Mouse (Mus musculus): ENCODE results near the gene Usp7.
A peak's percentile ranks its signal among the peaks of the same experiment; 100 is the strongest.
"Not testable (repeated sequence)": the region's sequence is repeated elsewhere in the genome, so short reads cannot be mapped to it uniquely, and the experiment has no call there.

The Usp7 gene

DNA sequence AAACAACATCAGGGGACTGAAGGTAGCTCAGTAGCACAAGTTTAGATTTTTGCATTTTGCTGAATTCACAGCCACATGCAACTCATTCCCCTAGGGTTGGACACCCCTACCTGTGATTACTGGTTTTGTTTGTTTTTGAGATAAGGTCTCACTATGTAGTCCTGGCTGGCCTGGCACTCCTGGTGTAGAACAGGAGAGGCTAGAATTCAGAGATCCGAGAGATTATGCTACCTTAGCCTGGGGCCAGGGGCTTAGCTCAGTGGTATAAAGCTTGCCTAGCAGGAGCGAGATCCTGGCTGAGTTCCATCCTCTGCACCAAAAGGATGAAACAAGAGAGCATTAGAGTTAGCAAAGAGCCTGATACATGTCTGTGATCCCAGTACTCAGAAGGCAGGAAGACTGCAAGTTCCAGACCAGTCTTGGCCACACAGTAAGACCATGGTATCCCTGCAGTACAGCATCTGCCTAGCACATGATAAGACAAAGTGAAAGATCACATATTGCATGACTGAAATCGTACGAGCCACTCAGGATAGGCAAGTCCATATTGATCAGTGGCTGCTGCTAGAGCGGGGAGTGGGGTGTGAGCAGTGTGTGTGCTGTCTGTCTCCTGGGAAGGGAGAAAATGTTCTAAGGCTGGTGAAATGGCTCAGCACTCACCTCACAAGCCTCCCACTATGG, 40.4 kb downstream of the Usp7 start:
- DNase-seq (ENCODE audit: low spot score) = no peak

DNA sequence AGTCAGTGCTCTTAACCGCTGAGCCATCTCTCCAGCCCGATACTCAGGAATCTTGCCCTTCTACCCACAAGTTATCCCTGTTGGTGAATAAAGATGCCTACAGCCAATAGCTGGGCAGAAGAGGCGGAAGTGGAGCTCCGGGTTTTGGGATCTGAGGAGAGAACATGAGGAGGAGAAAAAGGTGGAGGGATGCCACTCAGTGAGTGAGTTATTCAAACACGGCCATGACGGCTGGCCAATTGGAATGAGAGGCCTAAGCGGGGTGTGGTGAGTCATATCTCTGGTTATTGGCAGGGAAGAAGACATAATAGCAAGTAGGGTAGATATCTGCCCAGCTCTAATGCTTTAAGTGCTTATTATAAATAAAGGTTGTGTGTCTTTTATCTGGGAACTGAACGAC, 43.2 kb downstream of the Usp7 start:
- DNase-seq (ENCODE audit: low spot score) = no peak

DNA sequence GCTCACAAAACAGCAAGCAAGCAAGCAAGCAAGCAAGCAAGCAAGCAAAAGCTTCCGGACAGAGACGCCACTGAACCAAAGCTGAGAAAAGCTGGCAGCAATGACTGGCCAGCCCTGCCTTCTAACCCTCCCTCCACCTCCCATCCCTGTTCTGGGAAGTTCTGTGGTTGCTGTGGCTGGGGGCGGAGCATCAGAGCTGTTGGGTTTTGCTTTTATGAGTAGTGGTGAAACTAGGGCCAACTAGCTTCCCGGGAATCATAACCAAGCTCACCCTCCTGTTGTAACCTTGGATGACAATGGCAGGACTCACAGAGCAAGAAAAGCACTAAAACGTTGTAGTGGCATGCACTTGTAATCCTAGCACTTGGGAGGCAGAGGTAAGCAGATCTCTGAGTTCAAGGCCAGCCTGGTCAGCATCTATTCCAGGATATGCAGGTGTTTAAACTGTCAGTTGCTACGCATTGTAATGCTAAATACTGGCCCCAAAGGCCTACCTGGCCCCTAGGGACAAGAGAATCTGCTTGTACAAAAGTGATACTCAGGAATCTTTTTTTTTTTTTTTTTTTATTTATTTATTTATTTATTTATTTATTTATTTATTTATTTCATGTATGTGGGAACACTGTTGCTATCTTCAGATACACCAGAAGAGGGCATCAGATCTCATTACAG, 43.8 kb downstream of the Usp7 start:
- no peak for DNase-seq (ENCODE audit: low spot score)

DNA sequence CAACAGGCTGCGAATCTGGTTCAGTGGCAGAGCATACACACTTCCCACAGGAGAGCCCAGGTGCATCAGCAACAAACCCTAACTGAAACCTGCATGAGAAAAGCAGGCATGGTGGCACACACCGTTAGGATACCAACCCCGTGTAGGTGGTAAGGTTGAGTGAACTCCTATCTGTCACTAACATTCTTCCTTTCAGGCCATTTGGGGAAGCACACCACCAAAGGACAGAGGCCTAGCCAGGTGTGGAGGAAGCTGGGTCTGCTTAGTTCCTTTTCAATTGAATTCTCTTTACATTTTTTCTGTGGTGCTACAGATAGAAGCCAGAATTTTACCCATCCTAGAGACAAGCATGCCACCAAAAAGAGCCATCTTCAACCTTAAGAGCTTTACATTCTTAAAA, 44.3 kb downstream of the Usp7 start:
- no peak for DNase-seq (ENCODE audit: low spot score)

DNA sequence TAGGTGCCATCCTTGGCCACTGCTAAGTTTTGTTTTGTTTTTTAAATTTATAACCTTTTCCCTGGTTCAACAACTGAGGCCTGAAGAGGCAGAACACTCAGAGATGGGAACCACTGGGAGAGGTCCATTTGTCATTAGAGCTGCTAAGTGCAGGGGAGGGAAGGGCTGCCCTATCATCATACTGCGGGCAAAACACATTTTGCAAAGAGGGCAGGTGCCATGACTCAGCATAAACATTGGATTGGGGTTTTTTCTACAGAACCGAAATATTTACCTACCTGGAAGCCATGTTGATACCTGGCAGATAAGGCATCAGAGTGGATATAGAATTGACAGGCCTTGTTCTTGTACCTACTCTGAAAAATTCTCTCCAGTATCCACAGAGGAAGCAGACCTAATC, 45.6 kb downstream of the Usp7 start:
- DNase-seq (ENCODE audit: low spot score) = no peak

DNA sequence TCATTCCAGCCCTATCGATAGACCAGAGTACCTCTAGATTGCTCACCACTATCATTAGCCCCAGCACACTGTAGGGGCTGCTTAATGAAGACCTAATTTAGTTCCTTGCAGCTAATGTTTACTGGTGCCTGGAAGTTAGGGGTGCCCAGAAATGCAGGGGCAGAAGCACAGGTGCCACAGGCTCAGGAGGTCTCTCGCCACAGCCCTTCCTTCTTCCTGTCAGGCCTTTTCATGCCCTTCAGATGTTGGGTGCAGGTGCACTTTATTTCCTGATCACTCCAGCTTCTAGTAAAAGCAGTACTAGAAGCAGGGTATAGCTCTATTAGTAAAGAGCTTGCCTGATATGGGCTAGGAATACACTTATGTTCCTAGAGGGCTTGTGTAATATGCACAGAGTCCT, 46.4 kb downstream of the Usp7 start:
- DNase-seq (ENCODE audit: low spot score) = no peak

DNA sequence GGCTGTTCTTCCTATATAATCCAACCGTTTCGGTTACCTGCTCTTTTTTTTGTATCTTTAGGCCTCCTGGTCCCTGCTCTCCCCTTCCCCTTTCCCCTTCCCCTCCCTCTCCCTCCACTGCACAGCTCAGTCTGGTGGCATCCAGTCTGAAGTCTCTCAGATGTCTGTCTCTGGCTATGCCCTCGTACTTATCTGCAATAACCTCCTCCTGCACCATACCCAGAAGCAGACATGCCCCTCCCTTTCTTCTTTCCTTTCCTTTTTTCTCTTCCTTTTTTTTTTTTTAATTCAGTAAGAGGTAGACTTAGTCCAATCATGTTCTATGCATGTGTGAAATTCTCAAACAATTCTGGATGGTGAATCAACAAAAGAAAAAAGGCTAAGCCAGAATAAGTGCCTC, 48.1 kb downstream of the Usp7 start:
- no peak for DNase-seq (ENCODE audit: low spot score)

DNA sequence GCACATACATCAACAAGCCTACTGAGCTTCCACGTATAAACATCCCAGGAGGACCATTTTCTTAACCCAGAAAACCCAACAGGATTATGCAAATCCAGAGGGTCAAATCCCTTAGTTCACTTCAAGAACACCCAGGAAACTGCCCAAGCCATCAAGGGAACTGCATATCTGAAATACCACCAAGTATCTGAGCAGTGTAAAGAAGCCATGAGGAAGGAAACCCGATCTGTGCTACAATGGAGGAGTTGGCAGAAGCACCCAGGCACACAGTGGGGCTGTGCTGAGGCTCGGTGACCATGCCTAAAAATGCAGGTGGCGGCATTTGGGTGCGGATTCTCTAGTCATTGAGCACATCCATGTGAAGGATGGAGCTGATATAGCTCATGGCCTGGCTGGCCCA, 50.4 kb downstream of the Usp7 start:
- DNase-seq (ENCODE audit: low spot score) = no peak

DNA sequence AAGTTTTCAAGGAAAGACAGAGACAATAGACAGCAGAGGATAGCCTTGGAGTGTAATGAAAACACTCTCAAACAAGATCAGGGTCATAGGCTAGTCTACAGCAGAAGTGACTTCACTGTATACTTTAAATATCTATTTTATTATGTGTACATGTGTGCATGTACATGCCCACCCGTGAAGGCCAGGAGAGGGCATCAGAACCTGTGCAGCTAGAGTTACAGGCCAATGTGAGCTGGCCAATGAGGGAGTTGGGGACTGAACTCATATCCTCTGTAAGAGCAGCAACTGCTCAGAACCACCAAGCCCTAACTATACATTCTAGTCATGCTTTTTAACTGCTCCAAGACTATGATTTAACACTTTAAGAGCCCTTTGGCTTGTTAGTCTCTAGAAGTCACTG, 51.0 kb downstream of the Usp7 start:
- DNase-seq (ENCODE audit: low spot score) = no peak

DNA sequence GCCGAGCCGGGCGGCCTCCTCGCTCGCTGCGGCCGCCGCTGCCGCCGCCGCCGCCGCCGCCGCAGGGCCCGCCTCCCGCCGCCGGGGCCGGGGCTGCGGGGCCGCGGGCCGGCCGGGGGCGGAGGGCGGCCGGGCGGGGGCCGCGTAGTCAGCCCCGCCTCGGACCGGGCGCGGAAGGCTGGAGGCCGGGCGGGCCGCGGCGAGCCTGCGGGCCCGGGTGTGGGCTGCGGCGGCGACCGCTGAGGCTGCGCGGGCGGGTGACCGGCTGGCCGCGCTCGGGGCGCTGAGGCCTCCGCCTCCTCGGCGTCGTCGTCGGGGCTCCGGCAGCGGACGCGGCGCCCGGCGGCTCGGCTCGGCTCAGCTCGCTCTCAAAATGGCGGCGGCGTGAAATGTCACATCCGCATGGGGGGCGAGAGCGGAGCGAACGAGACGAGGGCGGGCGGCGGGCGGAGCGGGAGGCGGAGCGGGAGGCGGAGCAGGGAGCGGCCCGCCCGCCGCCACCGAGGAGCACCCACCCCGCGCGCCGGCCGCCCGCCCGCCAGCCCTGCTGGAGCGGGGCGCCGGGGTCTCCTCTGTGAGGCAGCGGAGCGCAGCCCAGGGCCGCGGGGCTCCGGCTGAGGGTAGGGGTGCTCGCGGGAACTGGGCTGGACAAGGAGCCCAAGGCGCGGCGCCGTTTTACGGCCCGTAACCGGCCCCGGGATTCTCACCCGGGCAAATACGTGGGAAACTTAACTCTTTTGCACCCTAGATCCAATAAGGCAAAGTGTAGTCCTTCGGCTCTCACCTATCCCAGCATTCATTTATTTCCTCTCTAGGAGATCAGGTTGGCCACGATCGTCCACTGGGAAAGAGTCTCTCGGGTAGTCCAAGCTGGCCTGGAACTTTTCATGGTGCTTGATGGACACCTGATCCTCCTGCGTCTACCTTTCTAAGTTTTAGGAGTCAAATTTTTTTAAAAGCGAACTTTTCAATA, 53.3 kb downstream of the Usp7 start:
- peak; percentile 86 for DNase-seq (ENCODE audit: low spot score)

DNA sequence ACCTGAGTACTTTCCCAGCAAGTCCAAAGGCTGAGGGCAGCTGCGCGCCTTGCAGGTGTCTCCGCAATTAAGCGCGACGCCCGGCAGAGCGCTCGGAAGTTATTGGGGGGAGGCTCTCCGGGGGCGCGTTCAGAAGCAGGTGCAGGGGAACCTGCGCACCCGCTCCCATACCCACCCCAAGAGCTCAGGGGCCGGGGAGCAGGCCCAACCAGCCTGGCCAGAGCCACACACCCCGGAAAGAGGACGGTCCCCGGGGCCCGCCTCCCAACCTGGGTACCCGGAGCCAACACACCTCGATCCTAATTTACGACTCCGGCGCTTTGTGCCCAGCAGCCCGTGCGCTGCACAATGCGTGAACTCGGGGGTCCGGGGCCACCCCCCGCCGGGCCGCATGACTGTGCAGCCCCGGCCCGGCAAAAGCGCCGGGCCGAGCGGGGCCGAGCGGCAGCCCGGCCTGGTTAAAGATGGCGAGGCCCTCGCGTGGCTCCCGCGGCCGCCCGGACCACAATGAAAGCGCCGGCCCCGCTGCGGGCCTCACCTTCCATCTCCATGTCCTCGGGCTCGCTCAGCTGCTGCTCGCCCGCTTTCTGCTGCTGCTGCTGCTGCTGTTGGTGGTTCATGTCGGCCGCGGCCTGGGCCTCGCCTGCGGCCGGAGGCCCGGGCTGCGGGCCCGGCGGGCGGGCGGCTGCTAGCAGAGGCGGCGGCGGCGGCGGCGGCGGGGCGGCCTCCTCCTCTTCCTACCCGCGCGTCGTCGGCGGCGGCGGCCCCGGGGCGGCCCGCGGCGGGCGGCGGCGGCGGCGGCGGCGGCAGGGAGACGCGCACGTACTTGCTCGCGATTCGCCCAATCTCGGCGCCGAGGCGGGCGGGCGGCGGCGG, 54.2 kb downstream of the Usp7 start:
- DNase-seq (ENCODE audit: low spot score) = no peak

DNA sequence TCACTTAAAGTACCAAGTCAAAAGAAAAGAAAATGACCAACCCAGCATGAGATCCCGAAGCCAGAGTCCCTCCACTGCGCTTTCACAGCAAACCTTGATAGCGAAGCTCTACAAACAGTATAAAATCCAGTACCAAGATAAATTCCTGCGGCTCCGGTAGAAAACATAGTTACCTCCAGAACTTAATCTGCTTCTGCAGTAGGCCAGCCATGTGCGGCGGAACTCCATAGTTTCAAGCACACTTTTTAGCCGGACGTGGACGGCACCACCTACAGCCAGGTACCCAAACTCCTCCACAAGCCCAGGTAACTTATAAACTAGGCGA, 54.8 kb downstream of the Usp7 start:
- no peak for DNase-seq (ENCODE audit: low spot score)

DNA sequence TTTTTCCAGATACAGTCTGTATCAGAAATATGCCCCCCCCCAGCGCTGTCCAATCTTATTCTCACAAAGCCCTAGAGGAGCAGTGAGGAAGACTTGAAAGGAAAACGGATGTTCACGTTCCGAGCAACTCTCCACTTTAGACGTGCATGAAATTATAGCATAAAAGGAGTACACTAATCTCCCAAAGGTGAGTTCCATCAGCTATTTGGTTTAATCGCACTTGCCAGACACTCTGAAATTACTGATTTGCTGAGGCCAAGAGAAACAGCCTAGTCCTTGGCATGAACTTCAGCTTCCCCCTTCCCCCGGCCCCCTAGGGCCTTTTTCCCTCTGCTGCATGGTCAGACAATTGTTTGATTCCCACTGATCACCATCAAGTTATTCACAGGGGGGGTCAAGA, 55.4 kb downstream of the Usp7 start:
- no peak for DNase-seq (ENCODE audit: low spot score)

DNA sequence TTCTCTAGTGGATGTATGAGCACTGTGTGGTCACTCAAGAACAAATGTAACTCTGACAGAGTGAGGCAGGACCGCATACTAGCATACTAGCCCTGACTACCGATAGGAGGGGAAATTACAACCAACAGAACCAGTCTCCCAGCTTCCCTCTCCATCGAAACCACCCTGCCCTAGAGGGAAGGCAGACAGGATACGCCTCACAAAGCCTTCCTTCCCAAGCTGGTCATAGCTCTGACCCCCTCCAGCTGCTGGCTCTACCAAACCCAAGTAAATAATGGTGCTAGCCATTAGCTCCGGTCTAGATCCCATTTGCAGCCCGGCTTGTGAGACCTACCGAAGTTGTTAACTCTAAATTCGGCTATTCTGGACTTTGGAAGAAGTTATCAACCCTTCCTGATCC, 56.1 kb downstream of the Usp7 start:
- no peak for DNase-seq (ENCODE audit: low spot score)

DNA sequence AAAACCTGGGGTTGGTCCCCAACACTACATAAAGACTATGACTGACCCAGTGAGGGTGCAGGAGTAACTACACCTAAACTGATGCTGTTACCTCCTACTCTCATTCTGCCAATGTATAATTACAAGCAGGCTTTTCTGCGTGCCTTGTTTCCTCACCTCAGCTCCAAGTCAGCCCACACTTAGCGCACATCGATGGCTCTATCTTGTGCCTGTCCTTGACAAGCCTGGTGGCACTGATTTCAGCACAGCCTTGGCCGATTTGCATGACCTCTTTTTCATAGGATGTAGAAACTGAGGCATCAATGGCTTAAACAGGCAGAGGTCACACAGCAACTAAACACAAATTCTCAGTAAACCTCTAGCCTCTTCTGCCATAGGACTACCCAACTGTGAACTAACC, 57.4 kb downstream of the Usp7 start:
- no peak for DNase-seq (ENCODE audit: low spot score)

DNA sequence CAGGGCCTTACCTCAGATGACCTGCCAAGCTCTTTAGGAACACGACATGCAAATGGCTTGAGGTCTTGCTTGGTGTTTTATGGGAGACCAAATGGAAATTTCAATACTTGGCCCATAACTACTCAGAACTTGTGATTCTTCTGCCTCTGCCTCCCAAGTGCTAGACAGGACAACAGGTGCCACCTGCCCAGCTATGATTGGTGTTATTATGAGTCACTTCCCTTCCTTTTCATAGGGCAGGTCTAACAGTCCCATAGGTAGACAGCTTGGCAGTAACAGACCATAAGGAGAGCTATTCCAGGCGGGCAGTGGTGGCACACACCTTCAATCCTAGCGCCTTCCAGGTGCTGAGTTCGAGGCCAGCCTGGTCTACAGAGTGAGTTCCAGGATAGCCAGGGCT, 58.5 kb downstream of the Usp7 start:
- no peak for DNase-seq (ENCODE audit: low spot score)

DNA sequence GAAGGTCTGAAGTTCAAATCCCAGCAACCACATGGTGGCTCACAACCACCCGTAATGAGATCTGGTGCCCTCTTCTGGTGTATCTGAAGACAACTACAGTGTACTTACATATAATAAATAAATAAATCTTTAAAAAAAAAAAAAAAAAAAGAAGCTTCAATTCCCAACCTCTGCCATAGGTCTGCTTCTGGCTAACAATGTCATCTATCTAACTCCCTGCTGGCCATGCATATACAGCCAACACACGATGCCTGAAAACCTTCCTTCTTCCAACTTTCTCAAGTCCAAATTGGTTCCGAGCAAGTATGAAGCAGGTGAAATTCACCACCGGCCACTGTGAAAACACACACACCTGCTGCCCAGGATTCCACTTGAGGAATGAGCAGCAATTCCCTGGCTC, 59.7 kb downstream of the Usp7 start:
- not testable (repeated sequence) for DNase-seq (ENCODE audit: low spot score)

DNA sequence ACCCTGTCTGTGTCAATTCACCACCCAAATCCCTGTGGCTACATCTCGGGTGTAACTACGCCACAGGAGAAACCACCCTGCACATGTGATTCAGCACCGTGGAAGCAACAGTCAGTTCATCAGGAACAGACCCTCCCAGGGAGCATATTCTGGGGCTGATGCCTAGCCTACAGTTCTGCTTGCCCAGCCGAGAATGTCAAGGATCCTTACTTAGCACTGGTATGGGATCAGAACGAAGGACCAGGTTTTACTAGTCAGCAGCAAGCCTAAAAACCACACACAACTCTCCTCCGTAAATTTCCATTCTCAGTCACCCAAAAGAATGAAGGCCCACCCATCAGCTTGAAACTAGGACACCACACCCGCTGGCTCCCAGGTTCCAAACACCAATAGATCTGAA, 60.5 kb downstream of the Usp7 start:
- no peak for DNase-seq (ENCODE audit: low spot score)

DNA sequence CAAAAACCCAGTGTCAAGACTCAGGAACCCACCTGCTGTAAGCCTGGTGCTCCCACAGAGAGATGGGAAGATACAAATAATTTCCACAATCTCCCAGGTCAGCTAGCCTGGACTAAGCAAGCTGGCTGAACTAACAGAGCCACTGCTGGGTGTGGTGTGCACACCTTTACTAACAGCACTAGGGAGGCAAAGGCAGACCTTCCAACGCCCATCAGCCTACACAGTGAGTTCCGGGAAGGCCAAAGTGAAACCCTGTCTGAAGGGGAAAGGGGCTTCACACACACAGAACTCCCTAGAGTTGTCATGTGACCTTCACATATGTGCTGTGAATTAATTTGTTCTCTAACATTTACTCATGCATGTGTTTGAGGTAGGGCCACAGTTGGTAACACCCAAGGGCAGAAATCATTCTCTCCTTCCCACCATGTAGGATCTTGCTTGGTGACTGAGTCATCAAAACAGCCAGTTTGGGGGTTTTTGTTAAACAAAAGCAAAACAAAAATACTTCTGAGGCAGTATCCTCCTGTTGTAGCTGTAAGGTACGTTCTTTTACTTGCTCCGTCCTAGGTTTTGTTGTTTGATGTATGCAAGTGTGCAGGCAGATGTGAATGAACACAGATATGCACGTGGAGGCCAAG, 63.9 kb downstream of the Usp7 start:
- no peak for DNase-seq (ENCODE audit: low spot score)

DNA sequence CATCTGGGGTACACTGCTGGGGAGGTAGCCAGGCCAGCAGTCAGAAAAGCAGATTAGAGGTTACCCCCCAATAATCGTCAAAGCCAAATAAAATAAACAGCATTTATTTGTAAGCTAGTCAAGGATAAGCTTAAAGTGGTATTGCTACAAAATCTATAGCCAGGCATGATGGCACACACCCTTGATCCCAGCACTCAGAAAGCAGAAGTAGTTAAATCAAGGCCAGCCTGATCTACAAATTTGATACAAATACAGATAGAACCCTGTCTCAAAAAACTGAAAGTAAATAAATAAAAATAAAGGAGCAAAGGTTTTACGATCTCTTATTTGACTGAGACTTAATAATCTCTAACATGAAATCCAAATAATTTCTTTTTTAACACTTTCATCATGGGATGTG, 66.3 kb downstream of the Usp7 start:
- no peak for DNase-seq (ENCODE audit: low spot score)

DNA sequence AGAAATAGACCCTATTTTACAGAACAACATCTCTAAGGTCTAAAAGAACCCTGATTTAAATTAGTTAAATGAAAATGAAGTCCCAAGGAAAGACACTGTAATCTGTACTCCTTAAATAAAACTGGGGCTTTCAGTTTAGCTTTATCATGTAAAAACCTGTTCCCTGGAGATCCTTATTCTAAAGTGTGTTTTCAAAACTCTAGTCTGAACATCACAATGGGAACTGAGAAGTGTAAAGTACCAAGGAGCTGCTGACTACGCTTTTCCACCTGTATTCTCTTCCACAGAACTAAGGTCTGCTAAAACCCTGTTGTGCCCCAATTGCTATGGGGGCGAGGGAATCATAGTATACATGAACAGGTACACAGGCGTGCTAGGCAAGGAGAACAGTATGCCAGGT, 68.1 kb downstream of the Usp7 start:
- DNase-seq (ENCODE audit: low spot score) = no peak

DNA sequence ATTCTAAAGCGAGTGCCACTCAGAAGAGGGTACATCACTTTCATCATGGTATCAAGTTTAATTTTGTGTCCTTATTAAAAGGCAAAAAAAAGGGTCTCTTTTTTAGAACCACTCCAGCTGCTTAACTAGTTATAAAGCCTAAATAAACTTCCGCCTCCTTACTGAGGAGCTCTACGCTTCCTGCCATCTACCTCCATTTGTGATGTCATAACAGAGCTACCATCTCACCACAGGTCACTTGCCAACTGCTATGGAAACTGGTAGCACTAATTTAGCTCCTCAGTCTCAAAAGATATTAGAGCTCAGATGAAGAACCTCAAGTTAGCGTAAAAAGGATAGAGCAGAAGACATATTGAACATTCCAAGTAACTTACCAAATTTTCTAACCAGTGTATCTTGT, 71.7 kb downstream of the Usp7 start:
- no peak for DNase-seq (ENCODE audit: low spot score)

All from layer of hippocampus, adult 11-12 months (tissue).